10 mouse cellular contexts compared by ENCODE assay signal in genomic region chr5:124410808-124411207, GRCm38 (mm10). TPM values are rescaled to one million over a fixed set of nuclear protein-coding genes. Genes with fewer than 3 reads are reported as not detected.
DNase-seq lines count a peak whose midpoint lies in the region; TF ChIP-seq lines count a peak whose summit lies in the region.
"Had no signal": no experiment of that assay in that cellular context is flagged by ENCODE, and none has a peak within 500 bp of the region (broad histone marks: within the 10 kb centered on the region; RNA-seq: fewer than 3 reads in every experiment).

No protein-coding gene starts in this region.

- TF ChIP-seq CTCF in left cerebral cortex, adult 2 months (IDR thresholded peaks at IDR 0.05): peak; percentile 16; the same call in 1 of the 2 replicates

- DNase-seq in adrenal gland, postnatal 10 days: peak; percentile 24
- no peak for DNase-seq in adrenal gland, adult 8-10 months
- no peak for DNase-seq in left cerebral cortex, adult 2 months (ENCODE audit: extremely low spot score in 1 of 2, low spot score in 2 of 2)
- no peak for DNase-seq in left cerebral cortex, postnatal 10 days (ENCODE audit: extremely low spot score in 1 of 2, low spot score in 2 of 2)
- peak; percentile 29 for DNase-seq in thymus, postnatal 4 days
- no peak for DNase-seq in thymus, postnatal 36 days
- no peak for DNase-seq in ovary, postnatal 10 days (ENCODE audit: low spot score)
- no peak for DNase-seq in layer of hippocampus, adult 9-10 months (ENCODE audit: low spot score)
- DNase-seq: forebrain, postnatal 0 days; heart, postnatal 10 days had no signal

- no peak overlapping the region for H3K4me3 ChIP-seq in left cerebral cortex, adult 2 months

- intact Hi-C loops in left cerebral cortex, adult 2 months (cut with DNase I): no loop called here
- intact Hi-C loops in left cerebral cortex, postnatal 10 days (cut with DNase I): no loop called here

- no peak overlapping the region for H3K27ac ChIP-seq in left cerebral cortex, adult 2 months

RNA-seq across cellular contexts. Expression of gene Sbno1, which starts 15.0 kb away (rescaled TPM):
- total RNA-seq in adrenal gland, postnatal 10 days (2021): 10 to 100 TPM; 71.7 to 90.6 TPM
- 100 to 1,000 TPM in 2 of 4 experiments, 10 to 100 TPM in 2; 86.8 to 120 (median 107) TPM for total RNA-seq in adrenal gland, adult 8-10 months (2022)
- total RNA-seq in left cerebral cortex, adult 2 months (2021): 100 to 1,000 TPM; 180 to 185 TPM
- total RNA-seq in left cerebral cortex, postnatal 10 days (2021): 100 to 1,000 TPM; 128 to 143 TPM

RNA-seq across cellular contexts. Expression of gene Kmt5a, which starts 28.9 kb away (rescaled TPM):
- total RNA-seq in adrenal gland, postnatal 10 days (2021): 100 to 1,000 TPM; 105 to 109 TPM
- total RNA-seq in adrenal gland, adult 8-10 months (2022): 100 to 1,000 TPM; 107 to 196 (median 137) TPM
- total RNA-seq in left cerebral cortex, adult 2 months (2021): 10 to 100 TPM; 60.9 to 74.6 TPM
- total RNA-seq in left cerebral cortex, postnatal 10 days (2021): 10 to 100 TPM; 36.2 to 42.3 TPM

RNA-seq across cellular contexts. Expression of gene Cdk2ap1, which starts 47.9 kb away (rescaled TPM):
- total RNA-seq in adrenal gland, postnatal 10 days (2021): 100 to 1,000 TPM; 152 to 162 TPM
- 100 to 1,000 TPM; 125 to 175 (median 144) TPM for total RNA-seq in adrenal gland, adult 8-10 months (2022)
- 100 to 1,000 TPM; 163 to 170 TPM for total RNA-seq in left cerebral cortex, adult 2 months (2021)
- total RNA-seq in left cerebral cortex, postnatal 10 days (2021): 10 to 100 TPM; 86.3 to 97.3 TPM

Comparison
In these comparisons a context has a peak if more than half of its experiments do, and no peak if none do; other contexts are left out.
1. DNase-seq: peak in adrenal gland, postnatal 10 days (single experiment) and thymus, postnatal 4 days (single experiment); none in adrenal gland, adult 8-10 months (single experiment), left cerebral cortex, adult 2 months (0 of 2), left cerebral cortex, postnatal 10 days (0 of 2), thymus, postnatal 36 days (0 of 2), ovary, postnatal 10 days (single experiment) and layer of hippocampus, adult 9-10 months (single experiment).